Mouse (Mus musculus) limb, embryonic 13.5 days (tissue): ENCODE measurements around the gene 4930447C04Rik. TPM values are rescaled to one million over a fixed set of nuclear protein-coding genes. Genes with fewer than 3 reads are reported as not detected.

ENCODE experiments used
- ATAC-seq: fragments of 200-750 bp; cut with Nextera tagmentation; 2 replicates; pipeline ENCODE4 v1.8.0; 2017; ENCODE audit warnings: low read depth, moderate number of reproducible peaks, moderate TSS enrichment; ENCODE audit not compliant: low FRiP score
- H3K27ac ChIP-seq: fragments of 300-500 bp; sonication (generic); 2 replicates; pipeline ENCODE4 v1.5.1; 2015; ENCODE audit warnings: inconsistent platforms, mild to moderate bottlenecking, moderate library complexity
- H3K27me3 ChIP-seq: fragments of 300-500 bp; sonication (generic); 2 replicates; pipeline ENCODE4 v1.6.1; 2015; ENCODE audit warnings: mild to moderate bottlenecking, inconsistent platforms
- H3K36me3 ChIP-seq: fragments of 300-500 bp; sonication (generic); 2 replicates; pipeline ENCODE4 v1.6.1; 2015; ENCODE audit warnings: inconsistent platforms, mild to moderate bottlenecking, moderate library complexity
- H3K4me1 ChIP-seq: fragments of 300-500 bp; sonication (generic); 2 replicates; pipeline ENCODE4 v1.6.1; 2015; ENCODE audit warnings: inconsistent platforms
- H3K4me2 ChIP-seq: fragments of 300-500 bp; sonication (generic); replicated peaks from 2 replicates; pipeline ENCODE4 v1.6.1; 2015; ENCODE audit warnings: inconsistent platforms, mild to moderate bottlenecking, moderate library complexity
- H3K4me3 ChIP-seq: fragments of 300-500 bp; sonication (generic); 2 replicates; pipeline ENCODE4 v1.5.1; 2015; ENCODE audit warnings: moderate library complexity, mild to moderate bottlenecking, inconsistent platforms
- H3K9ac ChIP-seq: fragments of 300-500 bp; sonication (generic); 2 replicates; pipeline ENCODE4 v1.6.1; 2015; ENCODE audit warnings: mild to moderate bottlenecking, inconsistent platforms
- H3K9me3 ChIP-seq: fragments of 300-500 bp; sonication (generic); 2 replicates; pipeline ENCODE4 v1.6.1; 2016; ENCODE audit warnings: inconsistent platforms
- WGBS: fragments of 180-500 bp; shearing (Covaris S2); methylation state at CpG from one replicate; pipeline ENCODE4 v1.1.7; 2015; 5-methylcytosine and 5-hydroxymethylcytosine counted together
- polyA plus RNA-seq: library from polyadenylated mRNA; unstranded; fragments of >200 nt; fragmentation: Nextera tagmentation; extraction: Ambion mirVana; gene quantifications from 2 replicates; pipeline ENCODE4 v1.2.1, GENCODE M21; 2015

Gene 4930447C04Rik
- polyA plus RNA-seq, 1 experiment from 2014 or later: 5.6 TPM

GRCm38 (mm10) chr12:72957829-72958424 is 17.4 kb upstream of the 4930447C04Rik start:
- no peak overlapping the region for H3K27ac ChIP-seq
- ATAC-seq: no peak
- peaks cover 29% of the 10 kb centered on the region for H3K27me3 ChIP-seq
- no peak overlapping the region for H3K9ac ChIP-seq
- no peaks in the 10 kb centered on the region for H3K36me3 ChIP-seq
- no peak overlapping the region for H3K4me3 ChIP-seq
- H3K4me2 ChIP-seq: no peak overlapping the region
- H3K9me3 ChIP-seq: peaks cover 2% of the 10 kb centered on the region; the same call in 1 of the 2 replicates
- H3K4me1 ChIP-seq: no peaks in the 10 kb centered on the region
- WGBS: 62% methylated on average over 6 of the region's 6 CpGs

GRCm38 (mm10) chr12:72954906-72955305 is 14.3 kb upstream of the 4930447C04Rik start:
- no peak overlapping the region for H3K9ac ChIP-seq
- 71% methylated on average over 4 of the region's 4 CpGs for WGBS
- H3K4me3 ChIP-seq: no peak overlapping the region
- H3K9me3 ChIP-seq: no peaks in the 10 kb centered on the region
- no peaks in the 10 kb centered on the region for H3K36me3 ChIP-seq
- no peaks in the 10 kb centered on the region for H3K4me1 ChIP-seq
- H3K27ac ChIP-seq: no peak overlapping the region
- ATAC-seq: no peak
- no peak overlapping the region for H3K4me2 ChIP-seq
- H3K27me3 ChIP-seq: peaks cover 52% of the 10 kb centered on the region

DNA sequence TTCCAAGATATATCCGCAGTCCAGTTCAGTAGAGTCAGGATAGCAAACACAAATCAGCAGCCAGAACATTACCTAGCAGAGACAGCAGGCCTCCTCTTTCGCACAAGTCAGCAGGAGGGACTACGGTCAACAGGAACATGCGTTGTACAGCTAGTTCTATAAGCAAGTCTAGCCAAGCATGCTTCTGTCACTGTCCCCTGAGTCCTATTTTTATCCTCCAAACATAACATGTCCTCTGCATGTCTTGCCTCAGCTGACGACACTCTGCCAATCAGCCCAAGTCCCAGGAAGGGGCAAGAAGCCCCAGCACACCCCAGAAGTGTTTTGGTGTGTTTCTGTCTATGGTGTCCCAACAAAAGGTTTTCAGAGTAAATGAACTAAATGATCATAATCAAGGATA is 13.3 kb upstream of the 4930447C04Rik start:
- 83% methylated on average over 5 of the region's 5 CpGs for WGBS

GRCm38 (mm10) chr12:72953089-72953488 is 12.5 kb upstream of the 4930447C04Rik start:
- Histone ChIP-seq H3K36me3 (no peaks in the 10 kb centered on the region), H3K27me3 (peaks cover 68% of the 10 kb centered on the region), H3K4me3 (no peak overlapping the region), H3K9me3 (no peaks in the 10 kb centered on the region), H3K4me2 (no peak overlapping the region), H3K27ac (no peak overlapping the region), H3K4me1 (no peaks in the 10 kb centered on the region), H3K9ac (no peak overlapping the region)
- no peak for ATAC-seq
- WGBS: 82% methylated on average over 5 of the region's 5 CpGs

More for the DNA sequence above, 13.3 kb upstream of the 4930447C04Rik start:
- ATAC-seq: no peak
- no peaks in the 10 kb centered on the region for H3K36me3 ChIP-seq
- H3K9ac ChIP-seq: no peak overlapping the region
- H3K4me2 ChIP-seq: no peak overlapping the region
- no peaks in the 10 kb centered on the region for H3K4me1 ChIP-seq
- H3K27ac ChIP-seq: no peak overlapping the region
- H3K27me3 ChIP-seq: peaks cover 62% of the 10 kb centered on the region
- no peaks in the 10 kb centered on the region for H3K9me3 ChIP-seq
- no peak overlapping the region for H3K4me3 ChIP-seq

DNA sequence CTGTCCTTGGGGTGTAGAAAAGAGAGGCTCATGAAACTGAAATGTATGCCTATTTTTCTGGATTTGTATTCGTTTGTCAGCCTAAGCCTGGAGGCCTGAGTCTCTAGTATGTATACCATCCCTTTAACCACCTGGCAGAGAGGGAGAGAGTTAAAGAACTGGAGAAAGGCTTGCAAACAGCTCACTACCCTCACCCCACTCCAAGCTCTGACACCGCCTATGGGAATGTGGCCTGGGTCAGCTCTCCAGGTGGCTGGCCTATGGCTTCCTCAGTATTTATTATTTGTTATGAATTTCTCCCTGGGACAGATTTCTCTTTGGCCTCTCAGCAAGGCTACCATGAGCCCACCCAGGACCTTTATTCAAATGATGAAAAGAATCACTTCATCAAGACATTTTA is 6.8 kb upstream of the 4930447C04Rik start:
- Histone ChIP-seq H3K9me3 (no peaks in the 10 kb centered on the region), H3K27ac (no peak overlapping the region), H3K36me3 (no peaks in the 10 kb centered on the region), H3K4me2 (no peak overlapping the region), H3K9ac (no peak overlapping the region), H3K4me1 (peaks cover 12% of the 10 kb centered on the region), H3K27me3 (peaks cover 91% of the 10 kb centered on the region), H3K4me3 (no peak overlapping the region)
- ATAC-seq: no peak
- WGBS: 17% methylated on average over 2 of the region's 2 CpGs

DNA sequence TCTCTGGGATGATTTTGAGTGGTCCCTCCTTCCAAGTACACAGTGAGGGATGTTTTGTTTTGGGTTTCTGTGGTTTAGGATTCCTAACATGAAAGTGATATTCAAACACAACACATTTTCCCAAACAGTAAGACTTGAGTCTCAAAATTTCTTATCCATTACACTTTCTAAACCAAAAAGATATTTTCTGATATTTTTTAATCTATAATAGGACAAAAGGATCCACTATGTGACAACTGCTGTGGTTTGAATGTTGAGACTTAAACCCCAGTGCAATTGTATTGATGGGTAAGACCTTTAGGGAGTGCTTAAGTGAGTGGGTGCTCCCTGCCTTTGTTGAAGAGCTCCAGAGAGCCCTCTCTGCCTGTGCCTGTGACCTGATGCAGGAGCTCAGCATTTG is 6.2 kb upstream of the 4930447C04Rik start:
- ATAC-seq: no peak
- H3K27ac ChIP-seq: no peak overlapping the region
- no peak overlapping the region for H3K4me2 ChIP-seq
- H3K9ac ChIP-seq: no peak overlapping the region
- peaks cover 12% of the 10 kb centered on the region for H3K4me1 ChIP-seq
- H3K36me3 ChIP-seq: no peaks in the 10 kb centered on the region
- peaks cover 93% of the 10 kb centered on the region for H3K27me3 ChIP-seq
- H3K4me3 ChIP-seq: no peak overlapping the region
- no peaks in the 10 kb centered on the region for H3K9me3 ChIP-seq

GRCm38 (mm10) chr12:72946064-72946395 is 5.5 kb upstream of the 4930447C04Rik start:
- ATAC-seq: no peak
- no peaks in the 10 kb centered on the region for H3K36me3 ChIP-seq

DNA sequence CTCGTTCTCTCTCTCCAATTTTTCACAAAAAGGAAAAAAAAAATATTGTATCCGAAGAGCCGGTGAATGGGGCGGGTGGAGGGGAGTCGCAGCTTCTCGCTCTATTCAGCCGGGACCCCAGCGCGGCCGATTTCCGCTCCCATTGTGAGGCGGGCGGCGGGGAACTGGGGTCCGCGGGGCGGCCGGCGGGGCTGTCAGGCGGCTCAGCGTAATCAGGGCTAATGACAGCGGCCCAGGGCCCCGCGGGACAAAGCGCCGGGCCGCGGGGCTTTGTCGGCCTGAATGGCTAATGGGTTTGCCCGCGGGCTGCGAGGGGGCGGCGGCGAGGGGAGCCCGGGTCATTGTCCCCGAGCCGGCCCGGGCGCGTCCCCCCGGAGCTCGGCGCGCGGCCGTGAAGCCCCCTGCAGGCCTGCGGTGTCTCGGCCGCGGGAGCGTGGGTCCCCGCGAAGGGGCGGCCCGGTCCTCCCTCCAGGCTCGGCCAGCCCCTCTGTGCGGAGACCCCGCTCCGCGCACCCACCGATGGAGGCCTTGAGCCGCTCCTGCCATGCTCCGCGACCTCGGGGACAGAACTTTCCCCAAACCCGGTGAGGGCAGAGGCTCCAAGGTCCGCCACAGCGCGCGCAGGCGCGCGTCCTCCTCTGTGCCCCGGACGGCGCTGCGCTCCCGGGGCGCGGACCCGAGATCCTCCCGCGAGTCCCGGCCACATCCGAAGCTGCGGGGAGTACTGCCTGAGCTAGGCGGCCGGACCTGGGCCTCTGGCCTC is 4.9 kb upstream of the 4930447C04Rik start:
- peak overlapping the region; percentile 75 for H3K4me2 ChIP-seq
- no peak for ATAC-seq
- no peak overlapping the region for H3K27ac ChIP-seq
- peaks cover 12% of the 10 kb centered on the region for H3K4me1 ChIP-seq
- WGBS: 1% methylated on average over 86 of the region's 89 CpGs
- H3K9ac ChIP-seq: peak overlapping the region; percentile 51
- H3K27me3 ChIP-seq: peaks cover 98% of the 10 kb centered on the region
- H3K36me3 ChIP-seq: no peaks in the 10 kb centered on the region
- H3K4me3 ChIP-seq: peak overlapping the region; percentile 47
- no peaks in the 10 kb centered on the region for H3K9me3 ChIP-seq

More at GRCm38 (mm10) chr12:72946064-72946395, 5.5 kb upstream of the 4930447C04Rik start:
- H3K27me3 ChIP-seq: peaks cover 95% of the 10 kb centered on the region
- WGBS: 5% methylated on average over 8 of the region's 8 CpGs
- H3K9ac ChIP-seq: no peak overlapping the region
- peak overlapping the region; percentile 47 for H3K4me3 ChIP-seq
- H3K9me3 ChIP-seq: no peaks in the 10 kb centered on the region
- no peak overlapping the region for H3K27ac ChIP-seq
- H3K4me1 ChIP-seq: peaks cover 12% of the 10 kb centered on the region
- peak overlapping the region; percentile 75 for H3K4me2 ChIP-seq

- Histone ChIP-seq H3K36me3 (no peaks in the 10 kb centered on the region), H3K4me2 (peak overlapping the region; percentile 75), H3K4me3 (peak overlapping the region; percentile 47), H3K9me3 (no peaks in the 10 kb centered on the region), H3K27me3 (peaks cover 98% of the 10 kb centered on the region), H3K9ac (no peak overlapping the region), H3K27ac (no peak overlapping the region), H3K4me1 (peaks cover 20% of the 10 kb centered on the region)
- ATAC-seq: no peak
- 1% methylated on average over 24 of the region's 24 CpGs for WGBS
Measured at GRCm38 (mm10) chr12:72944411-72945225, 4.0 kb upstream of the 4930447C04Rik start.

GRCm38 (mm10) chr12:72943574-72944110 is 3.1 kb upstream of the 4930447C04Rik start:
- H3K27me3 ChIP-seq: peaks cover 99% of the 10 kb centered on the region
- no peak overlapping the region for H3K9ac ChIP-seq
- WGBS: 13% methylated on average over 2 of the region's 2 CpGs
- no peaks in the 10 kb centered on the region for H3K9me3 ChIP-seq
- H3K4me2 ChIP-seq: no peak overlapping the region
- peaks cover 24% of the 10 kb centered on the region for H3K4me1 ChIP-seq
- no peak overlapping the region for H3K4me3 ChIP-seq
- no peak for ATAC-seq
- H3K36me3 ChIP-seq: no peaks in the 10 kb centered on the region
- no peak overlapping the region for H3K27ac ChIP-seq

GRCm38 (mm10) chr12:72942171-72942570 is 1.6 kb upstream of the 4930447C04Rik start:
- no peak overlapping the region for H3K4me3 ChIP-seq
- H3K27ac ChIP-seq: no peak overlapping the region
- H3K4me1 ChIP-seq: peaks cover 24% of the 10 kb centered on the region
- ATAC-seq: no peak
- 25% methylated on average over 6 of the region's 6 CpGs for WGBS
- no peak overlapping the region for H3K9ac ChIP-seq
- H3K36me3 ChIP-seq: no peaks in the 10 kb centered on the region
- no peak overlapping the region for H3K4me2 ChIP-seq
- H3K27me3 ChIP-seq: peaks cover 100% of the 10 kb centered on the region
- no peaks in the 10 kb centered on the region for H3K9me3 ChIP-seq
